Mouse (Mus musculus): Measurements from ENCODE around the gene Phactr3.

GRCm38 (mm10) chr2:178220148-178220717 is 101.5 kb downstream of the Phactr3 start:
- TF ChIP-seq ZC3H11A (IDR thresholded peaks at IDR 0.05; ENCODE audit: borderline replicate concordance, low read depth, low read length) = no peak
- TF ChIP-seq ZNF384 (IDR thresholded peaks at IDR 0.05; ENCODE audit: low read depth, low read length) = no peak
- no peak for TF ChIP-seq CHD2 (IDR thresholded peaks at IDR 0.05; ENCODE audit: low read depth, low read length)

Data from ES-E14 (cell line).